Mouse (Mus musculus) bone marrow, adult 2 months (tissue): ENCODE results near the gene Kansl2.

Experiments
- CTCF ChIP-seq: fragments of 200-500 bp; IDR thresholded peaks from 2 replicates; pipeline ENCODE4 v1.5.1; 2011; ENCODE audit warnings: low read length, control low read depth; ENCODE audit not compliant: control insufficient read depth, insufficient read depth
- POLR2A ChIP-seq: fragments of 200-500 bp; IDR thresholded peaks from 2 replicates; pipeline ENCODE4 v1.6.1; 2011; ENCODE audit warnings: low read depth, mild to moderate bottlenecking, control low read depth, low read length, borderline replicate concordance; ENCODE audit not compliant: control insufficient read depth

- TF ChIP-seq POLR2A (no peak), CTCF (no peak)
These were observed 36.9 kb upstream of the Kansl2 start, which contains the start of the genes Ccnt1 and 4930415O20Rik for GRCm38 (mm10) chr15:98570873-98571538.
